Comparison of ENCODE assay signal across 7 mouse cellular contexts in genomic region chr9:110304516-110304915, GRCm38 (mm10). TPM values are rescaled to one million over a fixed set of nuclear protein-coding genes. Genes with fewer than 3 reads are reported as not detected.
A peak's percentile ranks its signal among the peaks of the same experiment; 100 is the strongest.
DNase-seq lines count a peak whose midpoint lies in the region; ATAC-seq and TF ChIP-seq lines count a peak whose summit lies in the region.

No protein-coding gene starts in this region.

- TF ChIP-seq POLR2A in spleen, adult 2 months (IDR thresholded peaks at IDR 0.05; ENCODE audit: low read depth, low read length), result no peak

- peak overlapping the region; percentile 83 for H3K9ac ChIP-seq in hindbrain, embryonic 13.5 days
- H3K9ac ChIP-seq in lung, embryonic 16.5 days (ENCODE audit: low read length), result peak overlapping the region; percentile 84
- peak overlapping the region; percentile 85 for H3K9ac ChIP-seq in stomach, embryonic 16.5 days (ENCODE audit: low read length)

- DNase-seq in spleen, adult 2 months (ENCODE audit: low read depth in 1 of 2, low spot score in 2 of 2), result peak in 1 of 2 experiments; percentile 19
- no peak for DNase-seq in spleen, adult 12 weeks (ENCODE audit: low spot score)
- peak; percentile 82 for DNase-seq in embryo, embryonic 10.5 days (ENCODE audit: low spot score)
- DNase-seq in Muller cell, postnatal 12 days (ENCODE audit: inconsistent ontology term), result no peak

- peak overlapping the region; percentile 67 for H3K4me2 ChIP-seq in hindbrain, embryonic 13.5 days
- peak overlapping the region; percentile 59 for H3K4me2 ChIP-seq in lung, embryonic 16.5 days (ENCODE audit: low read depth, low read length)
- H3K4me2 ChIP-seq in stomach, embryonic 16.5 days (ENCODE audit: low read depth, low read length), result peak overlapping the region; percentile 63

- no peaks in the 10 kb centered on the region for H3K27me3 ChIP-seq in spleen, adult 2 months (ENCODE audit: control insufficient read depth, insufficient read depth, low read length)
- H3K27me3 ChIP-seq in hindbrain, embryonic 13.5 days, result no peaks in the 10 kb centered on the region
- H3K27me3 ChIP-seq in lung, embryonic 16.5 days (ENCODE audit: control insufficient read depth, insufficient read depth, low read depth, low read length), result no peaks in the 10 kb centered on the region
- H3K27me3 ChIP-seq in stomach, embryonic 16.5 days (ENCODE audit: control insufficient read depth, insufficient read depth, low read length), result no peaks in the 10 kb centered on the region

- no peaks in the 10 kb centered on the region for H3K9me3 ChIP-seq in hindbrain, embryonic 13.5 days
- peaks cover 6% of the 10 kb centered on the region for H3K9me3 ChIP-seq in lung, embryonic 16.5 days (ENCODE audit: control insufficient read depth, low read length)
- 0 out of 2 replicates have a peak, but pooled peaks cover 5% of the 10 kb centered on the region for H3K9me3 ChIP-seq in stomach, embryonic 16.5 days (replicated peaks; ENCODE audit: control insufficient read depth, low read length)

- 7% methylated on average over 4 of the region's 4 CpGs for WGBS in spleen, adult 2 months
- 3% methylated on average over 4 of the region's 4 CpGs for WGBS in hindbrain, embryonic 13.5 days
- WGBS in lung, embryonic 16.5 days, result 3% methylated on average over 4 of the region's 4 CpGs
- WGBS in stomach, embryonic 16.5 days, result 1% methylated on average over 4 of the region's 4 CpGs

- peak overlapping the region; percentile 64 for H3K4me3 ChIP-seq in spleen, adult 2 months (ENCODE audit: extremely low read depth, insufficient read depth, insufficient read length)
- peak overlapping the region; percentile 56 for H3K4me3 ChIP-seq in hindbrain, embryonic 13.5 days
- peak overlapping the region; percentile 64 for H3K4me3 ChIP-seq in lung, embryonic 16.5 days (ENCODE audit: low read length)
- H3K4me3 ChIP-seq in stomach, embryonic 16.5 days (replicated peaks; ENCODE audit: low read length), result peak overlapping the region; percentile 66

- H3K4me1 ChIP-seq in spleen, adult 2 months (ENCODE audit: control insufficient read depth, insufficient read depth, insufficient read length), result peaks cover 3% of the 10 kb centered on the region; the same call in 1 of the 2 replicates
- peaks cover 22% of the 10 kb centered on the region for H3K4me1 ChIP-seq in hindbrain, embryonic 13.5 days (replicated peaks)
- peaks cover 3% of the 10 kb centered on the region; the same call in 1 of the 2 replicates for H3K4me1 ChIP-seq in lung, embryonic 16.5 days (replicated peaks; ENCODE audit: control insufficient read depth, insufficient read depth, low read length)
- peaks cover 9% of the 10 kb centered on the region; the same call in 1 of the 2 replicates for H3K4me1 ChIP-seq in stomach, embryonic 16.5 days (ENCODE audit: control insufficient read depth, insufficient read depth, low read length)

- TF ChIP-seq CTCF in spleen, adult 2 months (IDR thresholded peaks at IDR 0.05; ENCODE audit: extremely low read depth, insufficient read depth, insufficient read length, insufficient replicate concordance), result no peak

- H3K27ac ChIP-seq in spleen, adult 2 months (ENCODE audit: insufficient read depth, low read length), result peak overlapping the region; percentile 89
- H3K27ac ChIP-seq in hindbrain, embryonic 13.5 days, result peak overlapping the region; percentile 96
- H3K27ac ChIP-seq in lung, embryonic 16.5 days (ENCODE audit: low read length), result peak overlapping the region; percentile 86
- peak overlapping the region; percentile 82 for H3K27ac ChIP-seq in stomach, embryonic 16.5 days (ENCODE audit: low read length)

- no peaks in the 10 kb centered on the region for H3K36me3 ChIP-seq in spleen, adult 2 months (ENCODE audit: control insufficient read depth, insufficient read depth, low read length)
- H3K36me3 ChIP-seq in hindbrain, embryonic 13.5 days, result no peaks in the 10 kb centered on the region
- H3K36me3 ChIP-seq in lung, embryonic 16.5 days (ENCODE audit: control insufficient read depth, insufficient read depth, low read length), result no peaks in the 10 kb centered on the region
- H3K36me3 ChIP-seq in stomach, embryonic 16.5 days (ENCODE audit: control insufficient read depth, insufficient read depth, low read length), result no peaks in the 10 kb centered on the region

- ATAC-seq in hindbrain, embryonic 13.5 days (ENCODE audit: low FRiP score), result peak; percentile 36; the same call in 1 of the 2 replicates
- ATAC-seq in lung, embryonic 16.5 days (ENCODE audit: low read depth), result peak; percentile 13; the same call in 1 of the 2 replicates
- no peak for ATAC-seq in stomach, embryonic 16.5 days (ENCODE audit: insufficient read depth, low FRiP score)

RNA-seq across cellular contexts. Expression of gene Elp6, which starts 0.5 kb away (rescaled TPM):
- 8.0 and 9.4 TPM in 2 replicates for polyA plus RNA-seq in spleen, adult 2 months (2012; rRNA removed)
- polyA plus RNA-seq in hindbrain, embryonic 13.5 days (2015; fragmentation: Nextera tagmentation; extraction: Ambion mirVana), result 44.6 and 48.7 TPM in 2 replicates
- 24.1 and 27.0 TPM in 2 replicates for polyA plus RNA-seq in lung, embryonic 16.5 days (2015; fragmentation: Nextera tagmentation; extraction: Ambion mirVana)
- 17.5 and 18.4 TPM in 2 replicates for polyA plus RNA-seq in stomach, embryonic 16.5 days (2015; fragmentation: Nextera tagmentation; extraction: Ambion mirVana)

RNA-seq across cellular contexts. Expression of gene Scap, which starts 28.6 kb away (rescaled TPM):
- polyA plus RNA-seq in spleen, adult 2 months (2012; rRNA removed), result 40.4 and 44.7 TPM in 2 replicates
- polyA plus RNA-seq in hindbrain, embryonic 13.5 days (2015; fragmentation: Nextera tagmentation; extraction: Ambion mirVana), result 45.3 and 46.2 TPM in 2 replicates
- polyA plus RNA-seq in lung, embryonic 16.5 days (2015; fragmentation: Nextera tagmentation; extraction: Ambion mirVana), result 24.6 and 26.2 TPM in 2 replicates
- 36.1 and 36.8 TPM in 2 replicates for polyA plus RNA-seq in stomach, embryonic 16.5 days (2015; fragmentation: Nextera tagmentation; extraction: Ambion mirVana)
